Mouse (Mus musculus) left cerebral cortex, postnatal 14 days (tissue): ENCODE measurements around the gene BC107364. TPM values are rescaled to one million over a fixed set of nuclear protein-coding genes. Genes with fewer than 3 reads are reported as not detected.
"Not testable (repeated sequence)": the region's sequence is repeated elsewhere in the genome, so short reads cannot be mapped to it uniquely, and the experiment has no call there.

Experiments used
- DNase-seq, 2 experiments: peaks; one replicate each; pipeline ENCODE4 v3.0.0; 2021 to 2022; ENCODE audit warnings: low spot score in 2 of 2, mixed read lengths in 1 of 2
- intact Hi-C: fragments of 180-260 bp; cut with DNase I; formaldehyde crosslinking; loops from one replicate; pipeline ENCODE4 v1.15.1; 2025
- total RNA-seq, 2 experiments: library from RNA; stranded (reverse); gene quantifications; 2 replicates each; pipeline ENCODE4 v1.2.3; 2021

BC107364 gene
- total RNA-seq, 2 experiments from 2014 or later: not detected

DNA sequence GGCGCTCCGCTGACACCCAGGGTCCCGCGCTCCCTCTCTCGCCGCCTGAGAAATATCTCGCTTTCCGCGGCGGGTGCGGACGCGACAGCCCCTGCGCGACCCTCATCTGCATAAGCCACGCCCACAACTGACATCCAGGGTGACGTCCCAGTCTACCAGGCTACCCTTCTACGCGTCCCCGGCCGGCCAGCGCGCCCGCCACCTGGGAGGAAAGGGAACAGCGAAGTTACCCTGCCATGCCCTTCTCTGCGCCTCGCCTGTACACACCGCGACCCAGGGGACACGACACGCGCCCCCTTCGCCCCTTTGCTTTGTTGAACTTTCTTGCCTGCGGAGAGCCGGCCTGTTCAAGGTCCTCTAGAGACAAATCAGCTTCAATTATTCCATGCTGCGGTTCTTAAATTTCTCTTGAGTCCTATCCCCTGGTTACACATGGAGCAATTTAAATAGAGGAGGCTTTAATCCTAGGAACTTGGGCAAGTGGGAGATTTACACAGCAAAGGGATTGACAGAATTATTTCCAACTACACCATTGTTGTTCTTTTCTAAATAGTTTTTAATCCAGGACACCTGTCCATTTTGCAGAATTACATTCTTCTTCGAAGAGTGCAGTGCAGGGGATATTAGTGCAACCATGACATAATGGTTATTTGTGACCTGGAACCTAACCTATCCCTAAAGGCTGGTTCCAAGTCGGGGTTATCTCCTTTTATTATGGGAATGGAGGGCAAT, 34.9 kb upstream of the BC107364 start:
- DNase-seq, intact Hi-C loops: not testable (repeated sequence)

DNA sequence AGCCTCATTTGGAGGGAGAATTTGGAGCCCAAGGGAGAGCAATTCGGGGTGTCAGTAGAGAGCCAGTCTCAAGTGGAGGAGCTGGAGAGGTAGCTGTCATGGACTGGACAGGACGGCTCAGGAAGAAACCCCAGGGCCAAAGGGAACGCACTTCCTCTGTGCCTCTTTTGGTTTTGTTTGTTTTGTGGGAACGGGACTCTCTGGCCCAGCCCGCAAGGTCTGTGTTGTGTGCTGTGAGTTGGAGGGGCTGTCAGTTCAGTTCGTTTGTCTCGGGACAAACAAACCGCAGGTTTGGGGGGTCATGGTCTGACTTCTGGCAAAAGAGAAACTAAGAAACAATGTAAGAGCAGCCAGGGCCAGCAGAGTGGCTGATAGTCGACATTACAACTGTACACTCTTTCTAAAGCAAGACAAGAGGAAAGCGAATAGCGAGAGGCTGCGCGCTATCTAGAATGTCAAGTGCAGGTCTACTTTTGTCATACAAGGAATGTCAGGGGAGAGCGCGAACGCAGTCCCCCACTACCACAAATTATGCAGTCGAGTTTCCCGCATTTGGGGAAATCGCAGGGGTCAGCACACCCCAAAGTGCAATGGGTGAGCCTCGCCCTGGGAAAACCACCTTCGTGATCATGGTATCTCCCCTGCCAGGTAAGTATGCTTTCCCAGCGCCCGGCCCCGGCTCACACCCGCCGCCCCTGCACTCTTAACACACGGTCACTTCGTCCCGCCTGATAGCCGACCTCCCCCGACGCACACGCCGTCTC, 34.1 kb upstream of the BC107364 start:
- intact Hi-C loops, DNase-seq: not testable (repeated sequence)

GRCm38 (mm10) chr3:96485361-96485760, 33.3 kb upstream of the BC107364 start:
- DNase-seq: no peak
- intact Hi-C loops: no loop called here

DNA sequence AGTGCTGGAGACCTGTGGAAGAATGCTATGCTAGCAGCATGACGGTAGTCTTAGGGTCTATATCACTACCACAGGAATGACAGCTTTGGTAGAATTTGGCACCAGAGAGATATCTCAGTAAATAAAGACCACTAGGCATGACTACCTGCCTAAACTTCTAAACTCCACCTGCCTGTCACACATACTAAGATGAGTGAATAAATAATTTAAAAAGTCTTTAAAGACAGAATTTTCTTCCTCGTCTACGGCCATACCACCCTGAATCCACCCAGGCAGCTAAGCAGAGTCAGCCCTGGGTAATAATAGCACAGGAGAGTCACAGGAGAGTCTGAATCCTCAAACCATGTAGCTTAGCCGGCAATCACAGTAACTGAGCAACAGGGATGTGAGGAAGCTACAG, 32.8 kb upstream of the BC107364 start:
- DNase-seq: no peak
- intact Hi-C loops: no loop called here

DNA sequence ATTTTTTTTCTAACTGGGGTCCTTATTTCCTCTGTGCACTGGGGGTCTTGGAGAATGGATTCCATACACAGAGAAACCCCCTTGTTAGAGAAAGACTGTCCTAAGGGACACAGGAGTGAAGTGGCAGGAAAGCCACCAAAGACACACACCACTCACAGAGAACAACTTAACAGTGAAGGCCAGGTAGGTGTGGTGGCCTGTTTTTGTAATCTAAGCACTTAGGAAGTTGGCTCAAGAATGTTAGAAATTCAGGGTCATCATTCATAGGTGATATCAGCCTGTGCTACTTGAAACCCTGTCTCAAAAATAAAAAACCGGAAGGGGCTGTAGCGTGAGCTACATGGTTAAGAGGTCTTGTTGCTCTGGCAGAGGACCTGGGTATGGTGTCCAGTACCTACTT, 31.8 kb upstream of the BC107364 start:
- intact Hi-C loops: no loop called here
- DNase-seq: no peak

- DNase-seq, intact Hi-C loops: not testable (repeated sequence)
Measured at GRCm38 (mm10) chr3:96483044-96483443, 30.9 kb upstream of the BC107364 start.

DNA sequence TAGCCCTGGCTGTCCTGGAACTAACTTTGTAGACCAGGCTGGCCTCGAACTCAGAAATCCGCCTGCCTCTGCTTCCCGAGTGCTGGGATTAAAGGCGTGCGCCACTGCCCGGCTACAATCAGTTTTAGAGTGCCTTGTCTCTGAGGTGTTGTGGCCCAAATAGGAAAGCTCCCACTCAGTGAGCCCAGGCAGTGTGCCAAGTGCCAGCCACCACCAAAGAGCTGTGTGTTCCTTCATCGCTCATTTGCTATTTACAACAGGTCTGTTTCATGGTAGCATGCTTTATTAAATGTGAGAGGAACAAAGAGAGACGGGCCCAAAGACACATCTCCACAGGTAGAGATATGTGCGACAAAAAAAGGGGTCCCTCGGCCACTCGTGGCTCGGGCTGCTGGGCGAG, 30.3 kb upstream of the BC107364 start:
- no peak for DNase-seq
- intact Hi-C loops: no loop called here

- no peak for DNase-seq
- intact Hi-C loops: no loop called here
Measured at GRCm38 (mm10) chr3:96481856-96482255, 29.8 kb upstream of the BC107364 start.

DNA sequence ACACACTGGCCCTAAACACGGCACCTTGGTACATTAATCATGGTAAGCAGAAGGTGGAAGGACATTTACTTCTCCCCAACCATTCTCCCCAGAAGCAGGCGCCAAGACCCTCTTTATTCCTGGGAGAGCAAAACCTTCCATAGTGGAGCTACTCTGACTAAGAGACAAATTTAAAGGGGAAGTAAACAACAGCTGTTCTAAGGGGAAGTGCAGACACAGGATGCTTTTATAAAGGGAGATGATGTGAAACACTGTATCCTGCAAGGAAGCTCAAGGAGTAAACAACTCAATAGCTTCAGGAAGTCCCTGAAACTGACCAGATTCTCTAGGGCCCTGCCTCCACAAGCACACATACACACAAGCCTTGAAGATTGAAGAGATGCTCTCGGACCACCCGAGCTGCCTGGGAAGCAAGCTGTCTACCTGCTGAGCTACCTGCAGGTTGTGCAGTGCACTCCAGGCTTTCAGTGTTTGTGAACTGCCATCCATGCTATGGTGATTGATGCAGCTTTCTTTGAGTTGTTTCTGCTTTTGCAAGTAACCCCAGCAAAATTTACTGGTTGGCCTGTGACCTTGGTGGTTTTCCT, 28.7 kb upstream of the BC107364 start:
- DNase-seq: no peak
- intact Hi-C loops: no loop called here

- intact Hi-C loops: no loop called here
- no peak for DNase-seq
Measured at GRCm38 (mm10) chr3:96479249-96479648, 27.1 kb upstream of the BC107364 start.

DNA sequence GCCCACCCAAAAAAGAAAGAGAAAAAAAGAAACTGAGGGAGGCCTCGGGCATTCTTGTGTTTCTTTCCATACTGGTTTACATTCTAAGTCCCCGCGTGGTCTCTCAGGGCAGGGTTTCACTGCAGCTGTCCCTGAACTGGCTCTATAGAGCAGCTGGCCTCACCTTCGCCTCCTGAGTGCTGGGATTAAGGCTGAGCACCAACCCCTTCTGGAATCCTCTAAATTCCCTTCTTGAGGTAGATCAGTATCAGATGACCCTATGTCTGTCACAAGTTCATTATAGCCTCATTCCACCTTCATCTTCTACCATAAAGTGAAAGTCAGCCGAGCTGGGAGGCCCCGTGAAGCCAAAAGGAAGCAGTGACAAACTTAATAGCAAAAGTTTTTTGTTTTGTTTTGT, 25.5 kb upstream of the BC107364 start:
- intact Hi-C loops: no loop called here
- DNase-seq: no peak

GRCm38 (mm10) chr3:96477084-96477483, 25.0 kb upstream of the BC107364 start:
- intact Hi-C loops: no loop called here

GRCm38 (mm10) chr3:96474909-96475655, 23.0 kb upstream of the BC107364 start:
- no peak for DNase-seq
- intact Hi-C loops: no loop called here

More at GRCm38 (mm10) chr3:96477084-96477483, 25.0 kb upstream of the BC107364 start:
- DNase-seq: no peak

DNA sequence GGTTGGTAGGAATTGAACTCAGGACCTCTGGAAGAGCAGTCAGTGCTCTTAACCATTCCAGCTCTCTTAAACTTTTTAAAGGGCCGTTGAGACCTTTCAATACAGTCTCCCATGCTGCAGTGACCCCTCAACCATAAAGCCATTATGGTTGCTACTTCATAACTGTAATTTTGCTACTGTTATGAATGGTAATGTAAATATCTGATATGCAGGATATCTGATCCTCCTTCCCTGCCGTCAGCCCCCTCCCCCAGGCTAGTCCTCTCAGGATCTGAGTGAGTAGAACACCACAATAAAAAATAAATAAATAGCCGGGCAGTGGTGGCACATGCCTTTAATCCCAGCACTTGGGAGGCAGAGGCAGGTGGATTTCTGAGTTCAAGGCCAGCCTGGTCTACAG, 21.4 kb upstream of the BC107364 start:
- DNase-seq, intact Hi-C loops: not testable (repeated sequence)

- intact Hi-C loops: no loop called here
- no peak for DNase-seq
Measured at GRCm38 (mm10) chr3:96472066-96472465, 20.0 kb upstream of the BC107364 start.

DNA sequence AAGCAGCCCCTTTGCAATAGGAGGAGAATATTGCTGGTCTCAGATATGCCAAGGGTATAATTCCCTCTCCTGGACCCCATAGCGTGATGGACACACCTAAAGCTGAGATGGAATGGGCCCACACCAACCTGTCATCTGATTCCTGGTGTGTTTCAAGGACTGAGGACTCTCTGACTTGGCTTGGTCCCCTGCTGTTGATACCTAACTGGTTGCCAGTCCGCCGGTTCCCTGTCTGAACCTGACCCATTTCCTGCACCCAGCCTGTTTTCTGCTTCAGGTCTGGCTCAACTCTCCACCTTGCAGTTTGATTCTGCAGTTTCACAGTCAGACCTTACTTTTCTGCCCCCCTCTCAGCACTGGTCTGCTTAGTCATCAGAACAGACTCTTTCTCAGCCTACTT, 17.5 kb upstream of the BC107364 start:
- intact Hi-C loops: no loop called here
- DNase-seq: no peak

DNA sequence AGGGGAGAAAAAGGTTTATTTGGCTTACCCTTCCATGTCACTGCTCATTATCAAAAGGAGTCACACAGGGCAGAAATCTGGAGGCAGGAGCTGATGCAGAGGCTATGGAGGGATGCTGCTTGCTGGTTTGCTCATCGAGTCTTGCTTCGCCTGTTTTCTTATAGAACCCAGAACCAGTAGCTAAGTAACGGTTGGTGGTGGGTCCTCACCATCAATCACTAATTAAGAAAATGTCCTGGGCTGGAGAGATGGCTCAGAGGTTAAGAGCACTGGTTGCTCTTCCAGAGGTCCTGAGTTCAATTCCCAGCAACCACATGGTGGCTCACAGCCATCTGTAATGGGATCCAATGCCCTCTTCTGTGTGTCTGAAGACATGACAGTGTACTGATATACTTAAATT, 16.2 kb upstream of the BC107364 start:
- DNase-seq, intact Hi-C loops: not testable (repeated sequence)

- no peak for DNase-seq
- intact Hi-C loops: no loop called here
Measured at GRCm38 (mm10) chr3:96467641-96468040, 15.5 kb upstream of the BC107364 start.

DNA sequence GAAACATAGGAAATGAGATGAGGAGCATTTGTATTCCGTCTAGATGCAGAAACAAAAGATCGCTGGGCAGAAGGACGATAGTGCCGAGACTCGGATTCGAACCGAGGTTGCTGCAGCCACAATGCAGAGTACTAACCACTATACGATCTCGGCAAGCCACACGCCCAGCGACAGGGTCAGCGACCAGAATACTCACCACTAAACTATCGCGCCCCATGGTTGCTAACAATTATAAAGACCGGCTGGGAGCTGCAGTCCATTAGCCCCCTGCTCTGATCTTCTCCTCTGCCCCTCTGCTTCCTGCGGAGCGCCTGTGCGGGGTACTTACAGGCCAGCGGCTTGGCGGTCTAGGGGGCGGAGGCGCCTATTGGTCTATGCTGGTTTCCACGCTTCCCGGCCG, 11.8 kb upstream of the BC107364 start:
- DNase-seq: no peak
- intact Hi-C loops: no loop called here

- DNase-seq, intact Hi-C loops: not testable (repeated sequence)
Measured at GRCm38 (mm10) chr3:96460568-96460870, 8.4 kb upstream of the BC107364 start.
